14 mouse cellular contexts compared by ENCODE assay signal in the genomic region with DNA sequence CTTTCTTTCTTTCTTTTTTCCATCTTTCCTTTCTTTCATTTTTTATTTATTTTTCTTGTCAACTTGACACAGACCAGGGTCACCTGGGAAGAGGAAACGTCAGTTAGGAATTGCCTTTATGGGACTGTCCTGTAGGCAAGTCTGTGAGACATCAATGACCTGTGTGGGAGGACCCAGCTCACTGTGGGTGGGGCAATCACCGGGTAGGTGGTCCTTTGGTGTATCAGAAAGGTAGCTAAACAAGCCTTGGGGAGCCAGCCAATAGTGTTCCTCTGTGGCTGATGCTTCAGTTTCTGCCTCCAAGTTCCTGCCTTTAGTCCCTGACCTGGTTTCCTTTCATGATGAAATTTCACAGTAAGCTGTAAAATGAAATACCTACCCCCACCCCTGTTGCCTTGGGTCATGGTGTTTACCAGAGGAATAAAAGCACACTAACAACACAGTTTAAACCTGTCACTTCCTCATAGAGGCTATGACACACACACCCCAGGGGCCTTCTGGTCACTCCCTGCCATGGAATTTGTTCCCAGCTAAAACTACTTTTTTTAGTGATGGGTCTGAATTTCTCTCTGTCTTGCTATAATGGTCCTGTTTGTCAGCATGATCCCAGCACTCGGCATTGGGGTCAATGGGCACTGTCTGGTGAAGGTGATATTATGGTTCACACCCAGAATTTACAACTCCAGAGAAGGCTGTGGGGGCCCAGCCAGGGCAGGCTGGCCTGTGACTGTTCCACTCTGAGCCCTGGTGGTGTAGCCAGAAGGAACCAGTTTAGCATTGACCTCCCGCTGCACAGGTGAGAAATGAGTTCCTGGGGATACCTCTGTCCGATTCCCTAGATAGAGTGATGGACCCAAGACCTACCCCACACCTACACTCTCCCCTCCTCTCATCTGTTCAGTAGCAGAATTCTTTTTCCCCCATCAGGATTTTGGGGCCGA. TPM values are rescaled to one million over a fixed set of nuclear protein-coding genes. Genes with fewer than 3 reads are reported as not detected.
DNase-seq lines count a peak whose midpoint lies in the region; ATAC-seq and TF ChIP-seq lines count a peak whose summit lies in the region.
"Had no signal": no experiment of that assay in that cellular context is flagged by ENCODE, and none has a peak within 500 bp of the region (broad histone marks: within the 10 kb centered on the region; RNA-seq: fewer than 3 reads in every experiment).

No protein-coding gene starts in this region.

- ATAC-seq in lung, embryonic 14.5 days (ENCODE audit: insufficient read depth): peak; percentile 49; the same call in 1 of the 2 replicates
- peak; percentile 24; the same call in 1 of the 2 replicates for ATAC-seq in embryonic facial prominence, embryonic 12.5 days (ENCODE audit: insufficient number of reproducible peaks, insufficient read depth, low FRiP score, low TSS enrichment)
- ATAC-seq in intestine, embryonic 15.5 days: peak; percentile 93
- 0 out of 2 replicates have a peak, but pooled peaks have one; percentile 13 for ATAC-seq in neural tube, embryonic 15.5 days (ENCODE audit: low FRiP score)

- H3K9ac ChIP-seq in lung, embryonic 14.5 days: no peak overlapping the region; the same call in 1 of the 2 replicates
- H3K9ac ChIP-seq in embryonic facial prominence, embryonic 12.5 days: no peak overlapping the region
- no peak overlapping the region for H3K9ac ChIP-seq in intestine, embryonic 15.5 days
- no peak overlapping the region for H3K9ac ChIP-seq in neural tube, embryonic 15.5 days (replicated peaks)
- H3K9ac ChIP-seq: limb, embryonic 12.5 days had no signal

- H3K4me2 ChIP-seq in lung, embryonic 14.5 days: no peak overlapping the region
- no peak overlapping the region for H3K4me2 ChIP-seq in embryonic facial prominence, embryonic 12.5 days (replicated peaks)
- peak overlapping the region; percentile 34; the same call in 1 of the 2 replicates for H3K4me2 ChIP-seq in intestine, embryonic 15.5 days (replicated peaks)
- peak overlapping the region; percentile 19; the same call in 1 of the 2 replicates for H3K4me2 ChIP-seq in neural tube, embryonic 15.5 days
- H3K4me2 ChIP-seq: limb, embryonic 12.5 days had no signal

- H3K9me3 ChIP-seq in lung, embryonic 14.5 days (ENCODE audit: low read depth, low read length): no peaks in the 10 kb centered on the region
- H3K9me3 ChIP-seq in embryonic facial prominence, embryonic 12.5 days: no peaks in the 10 kb centered on the region
- H3K9me3 ChIP-seq in intestine, embryonic 15.5 days: no peaks in the 10 kb centered on the region
- no peaks in the 10 kb centered on the region for H3K9me3 ChIP-seq in neural tube, embryonic 15.5 days (replicated peaks)
- H3K9me3 ChIP-seq: limb, embryonic 12.5 days had no signal

- no peak for TF ChIP-seq CTCF in lung, embryonic 14.5 days (IDR thresholded peaks at IDR 0.05; ENCODE audit: low read depth)

- 61% methylated on average over 6 of the region's 6 CpGs for WGBS in lung, embryonic 14.5 days
- WGBS in embryonic facial prominence, embryonic 12.5 days: 77% methylated on average over 6 of the region's 6 CpGs
- 34% methylated on average over 6 of the region's 6 CpGs for WGBS in intestine, embryonic 15.5 days
- WGBS in neural tube, embryonic 15.5 days: 50% methylated on average over 6 of the region's 6 CpGs

- no peaks in the 10 kb centered on the region for H3K36me3 ChIP-seq in lung, embryonic 14.5 days (ENCODE audit: insufficient read depth)
- no peaks in the 10 kb centered on the region for H3K36me3 ChIP-seq in embryonic facial prominence, embryonic 12.5 days
- no peaks in the 10 kb centered on the region for H3K36me3 ChIP-seq in intestine, embryonic 15.5 days
- H3K36me3 ChIP-seq in neural tube, embryonic 15.5 days: no peaks in the 10 kb centered on the region
- H3K36me3 ChIP-seq: limb, embryonic 12.5 days had no signal

- DNase-seq in lung, embryonic 14.5 days: no peak
- DNase-seq in lung, adult 18-20 months: no peak
- no peak for DNase-seq in embryo, embryonic 10 days (ENCODE audit: low spot score)
- no peak for DNase-seq in right cerebral cortex, adult 2 months (ENCODE audit: low spot score in 2 of 2)
- DNase-seq in urinary bladder, postnatal 25 days (ENCODE audit: low spot score): no peak
- DNase-seq: cerebellum, adult 2 months; heart, adult 18-20 months; heart, postnatal 14 days; lung, postnatal 10 days had no signal

- H3K27ac ChIP-seq in lung, embryonic 14.5 days (ENCODE audit: low read depth): no peak overlapping the region
- no peak overlapping the region for H3K27ac ChIP-seq in embryonic facial prominence, embryonic 12.5 days
- peak overlapping the region; percentile 87 for H3K27ac ChIP-seq in intestine, embryonic 15.5 days
- 0 out of 2 replicates have a peak overlapping the region, but pooled peaks have one; percentile 58 for H3K27ac ChIP-seq in neural tube, embryonic 15.5 days (replicated peaks)
- H3K27ac ChIP-seq: limb, embryonic 12.5 days had no signal

- H3K27me3 ChIP-seq in lung, embryonic 14.5 days (ENCODE audit: insufficient read depth, low read length): no peaks in the 10 kb centered on the region
- H3K27me3 ChIP-seq in embryonic facial prominence, embryonic 12.5 days: no peaks in the 10 kb centered on the region
- no peaks in the 10 kb centered on the region for H3K27me3 ChIP-seq in intestine, embryonic 15.5 days (replicated peaks)
- no peaks in the 10 kb centered on the region for H3K27me3 ChIP-seq in neural tube, embryonic 15.5 days (replicated peaks)
- H3K27me3 ChIP-seq: limb, embryonic 12.5 days had no signal

- H3K4me3 ChIP-seq in lung, embryonic 14.5 days (ENCODE audit: low read depth, low read length): no peak overlapping the region
- H3K4me3 ChIP-seq in embryonic facial prominence, embryonic 12.5 days: no peak overlapping the region
- H3K4me3 ChIP-seq in intestine, embryonic 15.5 days (replicated peaks): no peak overlapping the region
- H3K4me3 ChIP-seq in neural tube, embryonic 15.5 days (replicated peaks): no peak overlapping the region
- H3K4me3 ChIP-seq: limb, embryonic 12.5 days; myocyte had no signal

- no peaks in the 10 kb centered on the region for H3K4me1 ChIP-seq in lung, embryonic 14.5 days (ENCODE audit: insufficient read depth)
- H3K4me1 ChIP-seq in embryonic facial prominence, embryonic 12.5 days: peaks cover 8% of the 10 kb centered on the region; the same call in 1 of the 2 replicates
- H3K4me1 ChIP-seq in intestine, embryonic 15.5 days (replicated peaks): peaks cover 25% of the 10 kb centered on the region
- H3K4me1 ChIP-seq in neural tube, embryonic 15.5 days: peaks cover 13% of the 10 kb centered on the region

RNA-seq across cellular contexts. Expression of gene Cdh5, which starts 40.1 kb away (rescaled TPM):
- polyA plus RNA-seq in lung, embryonic 14.5 days (2014; fragmentation: Nextera tagmentation; extraction: Ambion mirVana): 69.8 and 71.5 TPM in 2 replicates
- polyA plus RNA-seq in embryonic facial prominence, embryonic 12.5 days (2016; fragmentation: Nextera tagmentation; extraction: Ambion mirVana): 22.5 and 22.6 TPM in 2 replicates
- polyA plus RNA-seq in intestine, embryonic 15.5 days (2015; fragmentation: Nextera tagmentation; extraction: Ambion mirVana): 25.3 and 26.0 TPM in 2 replicates
- polyA plus RNA-seq in neural tube, embryonic 15.5 days (2015; fragmentation: Nextera tagmentation; extraction: Ambion mirVana): 12.5 and 17.7 TPM in 2 replicates

Comparison
In these comparisons a context has a peak if more than half of its experiments do, and no peak if none do; other contexts are left out.
1. ATAC-seq: peak in every context shown above with its lines; median percentile 93 in intestine, embryonic 15.5 days; 49 in lung, embryonic 14.5 days; 24 in embryonic facial prominence, embryonic 12.5 days; 13 in neural tube, embryonic 15.5 days.
2. H3K27ac ChIP-seq: peak in intestine, embryonic 15.5 days (single experiment) and neural tube, embryonic 15.5 days (single experiment); none in lung, embryonic 14.5 days (single experiment) and embryonic facial prominence, embryonic 12.5 days (single experiment).
3. H3K4me2 ChIP-seq: peak in intestine, embryonic 15.5 days (single experiment) and neural tube, embryonic 15.5 days (single experiment); none in lung, embryonic 14.5 days (single experiment) and embryonic facial prominence, embryonic 12.5 days (single experiment).